Mouse (Mus musculus) cerebellum, postnatal 25 days (tissue): ENCODE measurements at regions not wholly inside any gene's neighbourhood (a gene's known extent, or its start where the extent isn't known, plus 50 kb on each side); places are given as distances from the start of the nearest gene placed in this dataset.

Source experiments
- DNase-seq, 2 experiments: peaks; one replicate each; pipeline ENCODE4 v3.0.0; 2021; ENCODE audit warnings: mixed read lengths in 2 of 2

- DNase-seq: no peak
Measured at GRCm38 (mm10) chr10:18907276-18907960, 62.6 kb downstream of the Perp start.

- DNase-seq: no peak
Measured at GRCm38 (mm10) chr10:18909307-18909706, 64.5 kb downstream of the Perp start.

GRCm38 (mm10) chr10:18910898-18911297 lies 66.1 kb downstream of the Perp start:
- DNase-seq: peak in 1 of 2 experiments; percentile 18

GRCm38 (mm10) chr10:18917120-18917616 lies 72.3 kb downstream of the Perp start:
- peak in 1 of 2 experiments; percentile 9 for DNase-seq

- no peak for DNase-seq
Measured at GRCm38 (mm10) chr10:18923088-18923821, 78.4 kb downstream of the Perp start.

GRCm38 (mm10) chr10:18927811-18928210 lies 83.0 kb downstream of the Perp start:
- no peak for DNase-seq

GRCm38 (mm10) chr10:18931344-18931743 lies 84.1 kb downstream of the Tnfaip3 start:
- no peak for DNase-seq

- DNase-seq: no peak
Measured at GRCm38 (mm10) chr10:18941447-18941846, 74.0 kb downstream of the Tnfaip3 start.

- no peak for DNase-seq
Measured at GRCm38 (mm10) chr10:18941908-18942307, 73.5 kb downstream of the Tnfaip3 start.

GRCm38 (mm10) chr10:18943296-18944075 lies 72.0 kb downstream of the Tnfaip3 start:
- DNase-seq: no peak

- no peak for DNase-seq
Measured at GRCm38 (mm10) chr10:18946727-18947126, 68.7 kb downstream of the Tnfaip3 start.
